Mouse (Mus musculus) heart, adult 8-10 months (tissue): ENCODE results near the gene Efs. TPM values are rescaled to one million over a fixed set of nuclear protein-coding genes. Genes with fewer than 3 reads are reported as not detected.

Experiments
- DNase-seq: peaks from one replicate; pipeline ENCODE4 v3.0.0; 2022; ENCODE audit warnings: low spot score
- microRNA-seq: library from miRNA; unstranded; fragments of <30 nt; microRNA quantifications from one replicate; pipeline ENCODE4 v1.2.0, GENCODE M21; 2022
- total RNA-seq, 4 experiments: library from RNA; stranded (reverse); gene quantifications; 2 replicates each; pipeline ENCODE4 v1.2.4; 2022

Efs gene
- total RNA-seq, 4 experiments from 2014 or later, result 1.6 to 2.6 (median 2.2) TPM

DNA sequence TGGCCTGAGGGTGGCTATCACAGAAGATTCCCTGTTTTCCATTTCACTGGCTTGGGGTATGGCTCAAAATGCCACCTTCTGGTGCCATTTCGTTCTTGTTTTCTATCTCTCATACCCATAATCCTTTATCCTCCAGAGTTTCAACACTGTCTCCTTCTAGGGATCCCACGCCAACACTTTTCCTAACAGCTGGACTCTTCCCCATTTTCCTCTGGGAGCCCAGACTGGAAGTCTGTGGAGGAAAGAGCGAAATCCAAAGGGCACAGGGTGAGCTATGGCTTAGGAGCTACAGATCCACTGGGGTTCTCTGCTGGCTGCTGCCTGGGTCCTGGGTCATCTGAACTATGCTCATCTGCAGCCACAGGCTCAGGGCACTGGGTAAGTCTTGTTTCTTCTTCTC is 51.8 kb downstream of the Efs start:
- DNase-seq, result no peak

DNA sequence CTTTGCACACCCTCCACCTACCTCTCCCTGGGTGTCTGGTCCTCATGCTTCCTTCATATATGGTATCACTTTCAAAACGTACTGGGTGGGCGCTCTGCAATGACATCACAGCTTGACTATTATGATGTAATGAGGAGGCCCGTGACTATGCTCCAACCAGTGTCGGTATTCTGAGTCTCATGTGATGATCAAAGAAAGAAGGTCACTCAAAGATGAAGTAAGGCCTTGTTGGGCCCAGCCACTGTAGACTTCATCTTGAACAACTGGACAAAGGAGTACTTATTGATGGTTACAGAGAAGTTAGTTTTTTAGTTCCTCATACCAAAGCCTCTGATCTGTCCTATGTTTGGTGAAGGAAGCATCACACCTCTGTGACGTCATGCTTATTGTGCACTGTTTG is 55.1 kb downstream of the Efs start, which contains the start of gene Homez:
TSS of gene Homez (minus strand) at position 101 of the 400 bp plus-strand sequence.
- DNase-seq, result no peak

DNA sequence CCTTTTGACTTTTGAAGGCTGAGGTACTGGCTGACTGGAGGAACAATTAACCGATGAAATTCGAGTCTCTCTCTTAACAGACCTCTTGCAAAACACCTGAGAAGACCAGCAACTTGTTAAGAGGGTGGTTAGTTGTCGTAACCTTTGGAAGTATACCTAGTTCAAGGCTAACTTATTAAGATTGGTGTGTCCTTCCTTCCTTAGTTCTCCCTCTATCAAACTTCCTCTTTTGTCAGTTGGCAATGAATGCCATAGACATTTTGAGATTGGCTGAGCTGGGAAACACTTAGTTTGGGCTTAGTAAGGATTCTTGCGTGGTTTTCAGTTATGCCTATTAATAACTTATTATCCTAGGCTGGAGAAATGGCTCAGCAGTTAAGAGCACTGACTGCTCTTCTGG is 57.9 kb downstream of the Efs start:
- DNase-seq, result no peak

DNA sequence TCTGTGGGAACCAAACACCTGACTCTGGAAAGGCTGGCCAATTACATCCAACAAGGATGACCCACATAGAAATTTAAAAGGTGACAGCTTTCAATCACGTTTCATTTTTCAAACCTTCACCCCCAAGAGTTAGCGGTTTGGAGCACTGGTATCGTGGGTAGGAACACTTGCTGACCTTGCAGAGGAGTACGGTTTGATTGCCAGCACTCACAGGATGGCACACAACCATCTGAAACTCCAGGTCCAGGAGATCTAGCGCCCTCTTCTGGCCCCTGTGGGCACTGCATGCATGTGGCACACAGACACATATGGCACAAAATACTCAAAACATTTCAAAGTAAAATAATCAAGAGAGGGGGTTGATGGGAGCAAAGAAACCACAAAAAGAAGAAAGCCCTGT is 59.0 kb downstream of the Efs start:
- DNase-seq, result no peak

Small RNA genes within 50 kb of the gene (microRNA-seq; reads per million reads assigned to microRNA genes)
- gene Mir208a (2,103 reads per million, percentile 87 among the genes with 10 or more reads in this experiment), gene Mir208b (80.1 reads per million, percentile 55 among the genes with 10 or more reads in this experiment)

Other genes with a start within 250 kb of the Efs start
- gene 1700123O20Rik, start 239.9 kb downstream of the Efs start, total RNA-seq, result 10 to 100 TPM; 12.9 to 15.3 (median 13.3) TPM
- 10 to 100 TPM; 63.8 to 81.1 (median 74.3) TPM for gene Acin1, start 239.2 kb downstream of the Efs start, total RNA-seq
- gene Gm29776, start 227.3 kb downstream of the Efs start, total RNA-seq, result not detected
- not detected for gene Cebpe, start 214.0 kb downstream of the Efs start, total RNA-seq
- gene Slc7a8, start 144.2 kb downstream of the Efs start, total RNA-seq, result 1 to 10 TPM; 1.5 to 2.3 (median 2.0) TPM
- gene Rnf212b, start 112.0 kb downstream of the Efs start, total RNA-seq, result under 1 TPM in 3 of 4 experiments, not detected in 1; 0.25 to 0.49 (median 0.38) TPM
- 1 to 10 TPM; 6.4 to 9.8 (median 7.5) TPM for gene Homez, start 55.2 kb downstream of the Efs start, total RNA-seq
- 1 to 10 TPM; 2.9 to 4.2 (median 3.3) TPM for gene Ppp1r3e, start 48.6 kb downstream of the Efs start, total RNA-seq
- gene Bcl2l2, start 42.7 kb downstream of the Efs start, total RNA-seq, result 10 to 100 TPM; 44.7 to 52.4 (median 45.5) TPM
- 10 to 100 TPM in 1 of 4 experiments, 1 to 10 TPM in 3; 3.4 to 11.8 (median 7.9) TPM for gene Gm20521, start 42.7 kb downstream of the Efs start, total RNA-seq
- gene Pabpn1, start 33.6 kb downstream of the Efs start, total RNA-seq, result 10 to 100 TPM; 37.3 to 54.4 (median 50.2) TPM
- 1 to 10 TPM; 1.7 to 3.6 (median 2.6) TPM for gene Slc22a17, start 13.0 kb downstream of the Efs start, total RNA-seq
- gene Il25, start 6.6 kb upstream of the Efs start, total RNA-seq, result not detected
- 1 to 10 TPM in 1 of 4 experiments, under 1 TPM in 1, not detected in 2; 0.41 to 1.2 TPM for gene Cmtm5, start 10.1 kb upstream of the Efs start, total RNA-seq
- over 10,000 TPM; 18,156 to 23,973 (median 22,335) TPM for gene Myh6, start 40.8 kb upstream of the Efs start, total RNA-seq
- not detected for gene Gm17428, start 50.8 kb upstream of the Efs start, total RNA-seq
- gene Myh7, start 68.5 kb upstream of the Efs start, total RNA-seq, result 1,000 to 10,000 TPM; 1,453 to 2,519 (median 2,136) TPM
- 10 to 100 TPM; 22.3 to 31.5 (median 25.9) TPM for gene Ngdn, start 89.3 kb upstream of the Efs start, total RNA-seq
- gene Zfhx2, start 166.2 kb upstream of the Efs start, total RNA-seq, result 1 to 10 TPM; 4.8 to 5.6 (median 4.9) TPM
- 10 to 100 TPM; 11.5 to 17.0 (median 14.0) TPM for gene Thtpa, start 168.7 kb upstream of the Efs start, total RNA-seq
- 1 to 10 TPM; 2.7 to 4.5 (median 4.1) TPM for gene Ap1g2, start 180.5 kb upstream of the Efs start, total RNA-seq
- under 1 TPM in 3 of 4 experiments, not detected in 1; 0.09 to 0.17 (median 0.09) TPM for gene Jph4, start 190.8 kb upstream of the Efs start, total RNA-seq